Mouse (Mus musculus) erythroblast, embryonic 14.5 days (primary cell): Measurements from ENCODE around the gene B3galnt2. TPM values are rescaled to one million over a fixed set of nuclear protein-coding genes. Genes with fewer than 3 reads are reported as not detected.
"Not testable (repeated sequence)": the region's sequence is repeated elsewhere in the genome, so short reads cannot be mapped to it uniquely, and the experiment has no call there.

Experiments used
- H3K27me3 ChIP-seq: 2 replicates; pipeline ENCODE4 v1.6.1; 2012; ENCODE audit warnings: inconsistent platforms; ENCODE audit not compliant: control insufficient read depth
- H3K36me3 ChIP-seq: 2 replicates; pipeline ENCODE4 v1.6.1; 2012; ENCODE audit warnings: mild to moderate bottlenecking, inconsistent platforms; ENCODE audit not compliant: control insufficient read depth
- H3K4me1 ChIP-seq: 2 replicates; pipeline ENCODE4 v1.6.1; 2012; ENCODE audit warnings: inconsistent platforms; ENCODE audit not compliant: control insufficient read depth
- H3K4me3 ChIP-seq: replicated peaks from 2 replicates; pipeline ENCODE3; 2012; ENCODE audit warnings: moderate library complexity, mild to moderate bottlenecking, inconsistent platforms
- H3K9me3 ChIP-seq: 2 replicates; pipeline ENCODE4 v1.6.1; 2012; ENCODE audit warnings: low read length, inconsistent platforms, mixed read lengths; ENCODE audit not compliant: control insufficient read depth
- GATA1 ChIP-seq: IDR thresholded peaks from 2 replicates; pipeline ENCODE4 v1.6.1; 2012; ENCODE audit warnings: low read length, inconsistent platforms, mixed read lengths
- TAL1 ChIP-seq: IDR thresholded peaks from 3 replicates; pipeline ENCODE4 v1.6.1; 2012; ENCODE audit warnings: low read length, inconsistent platforms, mixed read lengths
- polyA plus RNA-seq: library from polyadenylated mRNA; stranded (reverse); fragments of >175 nt; gene quantifications from 2 replicates; pipeline ENCODE4 v1.2.3, GENCODE M21; 2012

B3galnt2 gene
- polyA plus RNA-seq, 1 experiment = 3.0 TPM

DNA sequence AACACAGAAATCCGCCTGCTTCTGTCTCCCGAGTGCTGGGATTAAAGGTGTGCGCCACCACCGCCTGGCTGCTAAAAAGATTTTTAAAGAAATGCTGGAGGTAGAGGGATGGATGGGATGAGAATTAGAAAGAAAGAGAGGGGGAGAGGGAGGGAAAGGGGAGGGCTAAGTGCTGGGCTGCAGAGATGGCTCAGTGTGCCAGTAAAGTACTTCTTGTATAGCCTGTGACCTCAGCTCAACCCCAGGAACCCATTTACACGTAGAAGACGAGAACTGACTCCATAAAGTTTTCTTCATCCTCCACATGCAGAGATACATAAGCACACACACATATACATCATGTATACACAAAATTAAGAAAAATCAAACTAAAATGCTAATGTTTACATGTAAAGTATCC lies 71.3 kb downstream of the B3galnt2 start:
- H3K27me3 ChIP-seq = no peaks in the 10 kb centered on the region
- H3K4me3 ChIP-seq = no peak overlapping the region
- H3K9me3 ChIP-seq = no peaks in the 10 kb centered on the region
- peaks cover 40% of the 10 kb centered on the region for H3K4me1 ChIP-seq
- H3K36me3 ChIP-seq = peaks cover 52% of the 10 kb centered on the region
- TF ChIP-seq GATA1 = no peak
- TF ChIP-seq TAL1 = no peak

DNA sequence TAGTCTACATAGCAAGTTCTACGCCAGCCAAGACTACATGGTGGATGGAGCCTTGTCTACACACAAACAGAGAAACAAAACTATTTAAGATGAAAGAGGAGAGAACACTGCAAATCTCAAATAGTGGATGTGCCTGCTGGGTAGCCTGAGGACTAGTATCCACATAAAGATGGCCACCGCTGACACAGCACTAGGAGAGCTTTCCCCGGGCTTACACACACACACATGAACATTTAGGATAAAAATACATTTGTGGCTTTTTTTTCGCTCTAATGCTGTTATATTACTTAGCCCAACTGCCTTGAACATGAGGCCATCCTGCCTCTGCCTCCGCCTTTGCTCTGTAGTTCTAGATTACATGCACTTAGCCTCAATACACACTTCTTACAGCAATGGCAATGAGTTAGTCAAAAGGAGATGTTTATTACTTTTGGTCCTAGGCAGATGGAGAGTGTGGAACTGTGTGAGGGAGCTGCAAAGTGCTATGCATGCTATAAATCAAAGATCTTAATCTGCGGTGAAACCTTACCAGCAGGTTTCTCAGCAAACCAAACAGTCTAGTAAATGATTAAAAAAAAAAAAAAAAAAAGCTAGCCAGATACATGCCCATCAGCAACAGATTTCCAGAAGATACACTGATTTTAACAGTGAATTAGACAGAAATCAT lies 72.0 kb downstream of the B3galnt2 start:
- H3K36me3 ChIP-seq = peaks cover 54% of the 10 kb centered on the region
- TF ChIP-seq TAL1 = no peak
- no peak for TF ChIP-seq GATA1
- no peaks in the 10 kb centered on the region for H3K27me3 ChIP-seq
- H3K4me1 ChIP-seq = peaks cover 48% of the 10 kb centered on the region
- H3K9me3 ChIP-seq = no peaks in the 10 kb centered on the region
- no peak overlapping the region for H3K4me3 ChIP-seq

DNA sequence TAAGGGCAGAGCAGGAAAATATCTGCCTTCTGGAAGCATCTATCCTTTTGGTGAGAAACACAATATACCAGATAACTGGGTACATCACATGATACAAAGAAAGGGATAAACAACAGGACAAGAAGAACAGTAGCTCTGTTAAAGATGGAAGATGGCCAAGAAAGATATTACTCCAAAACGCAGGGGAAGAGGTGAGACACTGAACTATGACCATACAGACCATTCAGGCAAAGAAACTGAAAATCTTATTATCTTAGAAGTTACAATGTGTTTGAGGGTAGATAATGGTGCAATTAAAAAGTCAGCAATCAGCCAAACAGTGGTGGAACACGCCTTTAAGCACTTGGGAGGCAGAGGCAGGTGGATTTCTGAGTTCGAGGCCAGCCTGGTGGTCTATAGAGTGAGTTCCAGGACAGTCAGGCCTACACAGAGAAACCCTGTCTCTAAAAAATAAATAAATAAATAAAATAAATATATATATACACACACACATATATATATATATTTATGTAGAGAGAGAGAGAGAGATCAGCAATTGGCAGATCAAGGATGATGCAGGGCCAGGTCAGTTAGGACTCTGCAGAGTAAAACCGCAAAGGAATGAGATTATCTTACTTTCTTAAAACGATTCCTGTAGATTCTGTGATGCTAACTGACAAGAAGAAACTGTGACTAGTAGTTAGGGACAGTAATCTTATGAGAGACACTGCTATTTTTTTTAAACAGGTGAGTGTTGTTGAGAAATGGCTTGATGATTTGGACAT lies 79.2 kb downstream of the B3galnt2 start:
- no peaks in the 10 kb centered on the region for H3K27me3 ChIP-seq
- H3K9me3 ChIP-seq = peaks cover 3% of the 10 kb centered on the region
- peak overlapping the region; percentile 38 for H3K4me3 ChIP-seq
- peaks cover 58% of the 10 kb centered on the region for H3K36me3 ChIP-seq
- peaks cover 89% of the 10 kb centered on the region for H3K4me1 ChIP-seq
- TF ChIP-seq GATA1 = peak; percentile 70
- no peak for TF ChIP-seq TAL1

DNA sequence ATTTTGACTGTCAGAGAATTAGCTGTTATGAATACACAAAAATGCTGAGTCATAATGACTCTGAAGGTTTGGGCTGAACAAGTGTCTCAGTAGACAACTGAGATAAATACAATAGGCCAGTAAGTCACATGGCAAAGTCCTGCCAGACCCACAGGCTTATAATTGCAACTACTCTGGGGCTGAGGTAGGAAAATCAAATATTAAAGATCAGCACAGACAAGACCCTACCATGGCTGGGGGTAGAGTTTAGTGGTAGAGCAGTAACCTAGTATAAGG lies 79.7 kb downstream of the B3galnt2 start:
- TF ChIP-seq GATA1 (no peak), TAL1 (no peak)
- no peaks in the 10 kb centered on the region for H3K27me3 ChIP-seq
- peak overlapping the region; percentile 38 for H3K4me3 ChIP-seq
- peaks cover 53% of the 10 kb centered on the region for H3K36me3 ChIP-seq
- peaks cover 3% of the 10 kb centered on the region for H3K9me3 ChIP-seq
- peaks cover 90% of the 10 kb centered on the region for H3K4me1 ChIP-seq

DNA sequence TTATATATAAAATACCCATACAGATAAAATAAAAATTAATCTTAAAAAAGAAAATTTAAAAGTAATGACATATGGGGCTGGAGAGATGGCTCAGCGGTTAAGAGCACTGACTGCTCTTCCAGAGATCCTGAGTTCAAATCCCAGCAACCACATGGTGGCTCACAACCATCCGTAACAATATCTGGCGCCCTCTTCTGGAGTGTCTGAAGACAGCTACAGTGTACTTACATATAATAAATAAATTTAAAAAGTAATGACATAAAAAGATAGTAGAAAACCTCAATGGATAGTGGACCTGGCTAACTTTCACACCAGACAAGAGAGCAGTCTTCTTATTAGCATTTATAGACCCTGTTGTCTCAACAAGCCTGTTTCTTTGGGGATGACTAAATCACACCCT lies 81.1 kb downstream of the B3galnt2 start:
- H3K9me3 ChIP-seq, H3K4me3 ChIP-seq, H3K27me3 ChIP-seq: not testable (repeated sequence)
- H3K4me1 ChIP-seq = peaks cover 81% of the 10 kb centered on the region
- H3K36me3 ChIP-seq = peaks cover 41% of the 10 kb centered on the region

DNA sequence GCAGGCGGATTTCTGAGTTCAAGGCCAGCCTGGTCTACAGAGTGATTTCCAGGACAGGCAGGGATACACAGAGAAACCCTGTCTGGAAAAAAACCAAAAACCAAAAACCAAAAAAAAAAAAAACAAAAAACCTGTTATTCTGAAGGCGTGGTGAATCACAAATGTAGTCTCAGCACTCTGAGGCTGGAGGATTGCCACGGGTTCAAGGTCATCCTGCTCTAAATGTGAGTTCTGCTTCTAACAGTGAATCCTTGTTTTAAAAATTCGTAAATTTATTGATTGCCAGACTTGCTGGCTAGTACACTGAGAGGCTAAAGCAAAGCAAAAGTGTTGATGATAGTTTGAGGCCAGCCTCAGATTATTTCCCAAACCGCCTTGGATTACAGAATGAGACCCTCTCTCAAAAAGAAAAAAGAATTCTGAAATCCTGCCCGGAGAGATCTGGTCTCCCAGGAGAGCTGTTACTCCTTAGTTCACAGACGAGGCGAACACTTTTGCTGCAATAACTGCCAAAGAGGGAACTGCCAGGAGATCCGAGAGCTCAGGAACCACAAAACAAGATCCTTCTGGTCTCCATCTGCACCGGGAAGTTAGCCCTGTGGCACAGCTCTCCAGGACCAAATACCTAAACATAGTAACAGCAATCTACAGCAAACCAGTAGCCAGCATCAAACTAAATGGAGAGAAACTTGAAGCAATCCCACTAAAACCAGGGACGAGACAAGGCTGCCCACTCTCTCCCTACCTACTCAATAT lies 81.8 kb downstream of the B3galnt2 start:
- TF ChIP-seq TAL1 (no peak), GATA1 (no peak)
- Histone ChIP-seq H3K9me3 (peaks cover 3% of the 10 kb centered on the region), H3K36me3 (peaks cover 41% of the 10 kb centered on the region), H3K4me3 (no peak overlapping the region), H3K4me1 (peaks cover 80% of the 10 kb centered on the region), H3K27me3 (no peaks in the 10 kb centered on the region)

DNA sequence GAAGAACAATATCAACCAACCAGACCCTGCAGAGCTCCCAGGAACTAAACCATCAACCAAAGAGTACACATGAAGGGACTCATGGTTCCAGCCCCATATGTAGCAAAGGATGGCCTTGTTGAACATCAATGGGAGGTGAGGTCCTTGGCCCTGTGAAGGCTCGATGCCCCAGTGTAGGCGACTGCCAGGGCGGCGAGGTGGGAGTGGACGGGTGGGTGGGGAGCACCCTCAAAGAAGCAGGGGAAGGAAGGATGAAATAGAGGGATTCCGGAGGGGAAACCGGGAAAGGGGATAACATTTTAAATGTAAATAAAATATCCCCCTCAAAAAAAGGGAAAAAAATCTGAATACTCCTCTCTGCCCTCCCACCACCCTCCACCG lies 84.6 kb downstream of the B3galnt2 start:
- peaks cover 56% of the 10 kb centered on the region for H3K4me1 ChIP-seq

DNA sequence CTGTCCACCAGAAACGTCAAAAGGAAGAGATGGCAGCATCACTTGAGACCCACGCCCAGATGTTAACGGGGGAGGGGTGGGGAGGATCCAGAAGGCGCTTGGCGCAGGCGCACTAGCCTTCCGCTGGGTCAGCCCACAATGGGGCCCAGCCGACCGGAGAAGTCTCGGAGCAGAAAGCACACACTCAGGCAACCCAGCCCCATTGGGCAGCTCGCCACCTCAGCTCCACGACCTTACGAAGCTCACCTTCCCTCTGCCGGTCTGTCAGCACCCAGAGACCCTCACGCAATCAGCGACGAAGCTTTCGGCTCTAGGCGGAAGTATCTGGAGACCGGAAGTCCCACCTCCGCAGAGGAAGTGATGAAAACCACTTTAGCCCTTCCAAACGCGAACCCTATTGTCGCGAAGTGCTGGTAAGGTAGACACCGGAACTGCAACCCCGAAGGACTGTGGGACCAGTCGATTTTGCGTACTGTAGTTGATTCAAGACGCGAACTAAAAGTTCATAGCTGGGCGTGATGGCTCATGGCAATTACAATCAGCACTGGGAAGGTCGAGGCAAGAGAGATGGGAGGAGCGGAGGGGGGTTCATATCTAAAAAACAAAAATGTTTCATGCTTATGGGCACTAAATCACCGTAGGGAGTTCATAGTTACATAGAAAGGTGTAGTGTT lies 85.2 kb downstream of the B3galnt2 start, which contains the start of gene Tbce:
Tbce (minus strand) TSS at position 347 of the 674 bp plus-strand sequence.
- Histone ChIP-seq H3K36me3 (peaks cover 22% of the 10 kb centered on the region), H3K4me3 (peak within 1 kb of the TSS; percentile 70), H3K27me3 (no peaks in the 10 kb centered on the region), H3K9me3 (peaks cover 3% of the 10 kb centered on the region), H3K4me1 (peaks cover 51% of the 10 kb centered on the region)
- TF ChIP-seq GATA1 (no peak), TAL1 (no peak)

More for the DNA sequence above, 84.6 kb downstream of the B3galnt2 start:
- H3K36me3 ChIP-seq = peaks cover 22% of the 10 kb centered on the region
- H3K4me3 ChIP-seq = peak overlapping the region; percentile 70
- TF ChIP-seq TAL1 = no peak
- no peak for TF ChIP-seq GATA1
- no peaks in the 10 kb centered on the region for H3K27me3 ChIP-seq
- H3K9me3 ChIP-seq = peaks cover 3% of the 10 kb centered on the region

DNA sequence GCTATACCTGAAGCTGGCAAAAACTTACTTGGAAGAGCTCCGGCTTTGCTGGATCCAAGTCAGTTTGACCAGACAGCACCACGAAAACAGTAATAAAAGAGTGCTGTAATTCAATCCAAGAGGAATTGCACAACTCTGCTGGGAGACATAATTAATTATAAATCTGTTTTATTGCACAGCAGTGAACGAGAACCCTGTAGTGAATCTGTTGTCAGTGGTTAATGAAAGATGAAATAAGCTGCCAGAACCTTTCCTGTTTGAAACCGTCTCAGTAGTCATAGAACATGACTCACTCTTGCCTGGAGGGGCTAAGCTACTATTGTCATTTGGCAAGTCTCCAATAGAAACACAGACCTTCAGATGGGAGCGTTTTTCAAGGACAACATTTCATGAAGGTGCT lies 85.9 kb downstream of the B3galnt2 start:
- Histone ChIP-seq H3K4me3 (peak overlapping the region; percentile 70), H3K36me3 (peaks cover 18% of the 10 kb centered on the region), H3K27me3 (no peaks in the 10 kb centered on the region), H3K4me1 (peaks cover 46% of the 10 kb centered on the region), H3K9me3 (peaks cover 3% of the 10 kb centered on the region)
- no peak for TF ChIP-seq TAL1
- no peak for TF ChIP-seq GATA1
